Mouse (Mus musculus) erythroid progenitor cell, adult 5-6 weeks (primary cell): ENCODE measurements at regions not wholly inside any gene's neighbourhood (a gene's known extent, or its start where the extent isn't known, plus 50 kb on each side); places are given as distances from the start of the nearest gene placed in this dataset.
"Not testable (repeated sequence)": the region's sequence is repeated elsewhere in the genome, so short reads cannot be mapped to it uniquely, and the experiment has no call there.

ENCODE experiments used
- ATAC-seq: replicated peaks from 2 replicates; pipeline ENCODE4 v1.8.0; 2016; ENCODE audit warnings: moderate number of reproducible peaks, mild to moderate bottlenecking, moderate TSS enrichment, inconsistent platforms; ENCODE audit not compliant: poor library complexity, low FRiP score, severe bottlenecking

DNA sequence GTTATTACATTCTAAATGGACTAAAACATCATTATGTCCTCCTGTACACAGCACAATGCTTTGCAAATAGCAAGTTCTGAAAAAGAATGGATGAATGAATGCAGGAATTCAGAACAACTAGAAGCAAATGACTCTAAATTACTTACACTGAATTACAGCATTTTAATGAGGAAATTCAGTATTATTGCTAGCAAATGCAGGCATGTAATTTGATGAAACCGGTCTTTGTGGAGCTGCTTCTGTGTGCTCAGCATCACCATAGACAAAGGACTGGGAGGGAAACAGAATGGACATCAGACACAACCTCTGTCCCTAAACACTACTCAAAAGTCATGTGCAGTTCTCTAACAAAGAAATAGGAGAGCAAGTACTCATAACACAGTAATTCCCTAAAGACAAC lies 137.4 kb upstream of the Cdyl start:
- ATAC-seq, result no peak

DNA sequence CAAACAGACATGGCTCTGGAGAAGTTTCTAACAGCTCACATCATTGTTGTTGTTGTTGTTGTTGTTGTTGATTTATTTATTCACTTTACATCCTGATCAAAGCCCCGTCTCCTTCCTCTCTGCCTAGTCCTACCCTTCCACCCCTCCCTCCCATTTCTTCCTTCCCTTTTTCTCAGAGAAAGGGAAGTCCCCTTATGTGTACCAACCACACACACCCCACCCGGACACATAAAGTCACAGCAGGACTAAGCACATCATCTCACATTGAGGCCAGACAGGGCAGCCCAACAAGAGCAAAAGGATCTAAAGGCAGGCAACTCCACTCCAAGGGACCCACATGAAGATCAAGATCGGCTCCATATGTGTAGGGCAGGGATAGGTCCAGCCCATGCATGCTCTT lies 130.1 kb upstream of the Cdyl start:
- no peak for ATAC-seq

DNA sequence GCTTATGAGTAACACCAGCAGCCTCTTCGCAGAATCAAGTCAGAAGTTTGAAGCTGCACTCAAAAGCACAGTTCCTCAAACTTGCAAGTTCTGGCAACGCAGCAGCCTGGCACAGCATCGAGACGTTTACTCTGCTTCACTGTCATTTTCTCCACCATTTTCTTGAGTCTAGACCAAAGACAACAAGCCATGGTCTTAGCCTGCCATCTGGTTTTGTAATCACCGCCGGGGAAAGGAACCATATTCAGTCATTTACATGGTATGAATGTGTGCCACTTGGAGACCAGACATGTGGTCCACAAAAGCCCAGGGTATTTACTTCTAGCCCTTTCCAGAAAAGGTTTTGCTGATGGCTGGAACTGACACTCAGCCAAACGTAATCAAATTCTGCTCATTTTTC lies 122.5 kb upstream of the Cdyl start:
- ATAC-seq, result no peak

DNA sequence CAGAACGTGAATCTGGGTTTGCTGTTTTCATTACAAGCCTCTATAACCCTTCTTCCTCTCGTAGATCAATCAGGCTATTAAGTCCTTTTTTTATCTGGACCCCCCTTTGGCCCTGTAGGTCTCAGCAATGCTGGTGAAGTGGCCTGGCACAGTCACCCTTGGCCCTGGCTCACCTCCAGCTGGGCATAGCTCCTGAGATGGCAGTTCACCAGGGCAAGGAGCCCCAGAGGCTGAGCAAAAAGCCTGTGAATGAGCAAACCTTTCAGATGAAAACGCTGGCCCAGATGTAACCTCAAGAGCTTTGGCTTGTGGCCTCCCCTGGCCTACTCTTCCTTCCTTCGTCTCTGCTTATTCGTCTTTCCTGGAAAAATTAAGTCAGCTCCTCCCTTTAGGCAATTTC lies 121.7 kb upstream of the Cdyl start:
- ATAC-seq, result no peak

DNA sequence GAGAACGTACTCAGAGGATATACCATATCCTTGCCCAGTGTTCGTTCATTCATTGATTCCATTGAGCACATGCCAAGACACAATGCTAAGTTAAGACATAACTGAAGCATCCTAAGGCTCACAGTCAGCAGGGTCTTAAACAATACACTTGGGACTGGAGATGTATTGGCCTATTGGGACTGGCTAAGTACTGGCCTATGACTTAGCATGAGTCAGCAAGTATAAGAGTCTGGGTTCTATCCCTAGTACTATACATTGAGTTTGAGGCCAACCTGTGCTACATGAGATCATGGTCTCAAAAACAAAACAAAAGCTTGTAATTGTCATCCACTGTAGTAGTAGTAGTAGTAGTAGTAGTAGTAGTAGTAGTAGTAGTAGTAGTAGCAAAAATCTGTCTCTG lies 119.2 kb upstream of the Cdyl start:
- ATAC-seq, result peak; percentile 81

DNA sequence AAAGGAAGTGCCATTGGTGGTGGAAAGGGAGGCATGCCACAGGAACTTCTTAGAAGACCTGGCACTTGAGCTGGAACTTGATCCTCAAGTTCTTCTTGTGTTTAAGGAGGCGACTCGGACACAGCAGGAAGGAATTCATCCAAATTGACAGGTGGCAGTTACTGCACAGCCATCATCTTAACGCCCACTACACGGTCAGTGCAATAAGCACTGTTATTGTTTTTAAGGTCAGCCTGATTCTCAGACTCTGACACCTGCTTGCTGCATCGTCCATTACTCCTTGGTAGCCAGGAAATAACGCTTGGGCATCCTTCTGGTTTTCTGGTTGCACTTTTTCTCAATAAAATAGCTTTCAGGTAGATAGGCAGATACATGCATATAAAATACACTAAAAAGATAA lies 118.6 kb upstream of the Cdyl start:
- ATAC-seq, result no peak

DNA sequence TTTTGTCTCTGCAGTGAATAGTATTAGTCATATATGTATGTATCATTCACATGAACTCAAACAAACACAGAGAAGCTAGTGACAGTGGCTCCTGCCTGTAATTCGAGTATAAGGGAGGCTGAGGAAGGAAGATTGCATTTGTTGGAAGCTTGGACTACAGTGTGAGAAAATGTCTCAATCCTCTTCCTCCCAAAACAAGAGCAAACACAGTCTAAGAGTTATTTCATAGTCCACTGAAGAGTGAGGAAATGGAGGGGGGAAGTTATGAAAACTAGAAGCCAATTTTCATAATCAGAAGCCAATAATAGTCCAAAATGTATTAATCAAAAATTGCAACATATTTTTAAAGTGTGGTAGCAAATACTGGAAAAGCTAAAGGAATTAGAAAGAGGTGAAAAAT lies 95.6 kb upstream of the Cdyl start:
- no peak for ATAC-seq

DNA sequence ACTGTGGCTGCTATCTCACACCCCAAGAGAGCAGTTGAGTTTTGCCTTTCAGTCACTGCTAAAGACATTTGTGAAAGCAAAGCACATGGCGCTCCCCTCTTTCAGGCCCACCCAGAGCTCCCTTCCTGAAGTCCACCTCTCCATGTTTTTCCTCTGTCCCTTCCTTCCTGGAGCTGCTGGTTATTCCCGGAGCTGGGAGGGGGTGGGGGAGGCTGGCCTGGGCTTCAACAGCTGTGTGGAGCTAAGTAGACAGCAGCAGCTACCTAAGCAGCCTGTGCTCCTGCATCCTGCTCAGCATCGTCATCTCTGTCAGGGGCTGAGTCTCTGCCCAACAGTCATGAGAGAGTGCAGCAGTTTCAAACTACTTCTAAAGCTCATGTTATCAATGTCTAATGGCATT lies 78.0 kb upstream of the Cdyl start:
- no peak for ATAC-seq

DNA sequence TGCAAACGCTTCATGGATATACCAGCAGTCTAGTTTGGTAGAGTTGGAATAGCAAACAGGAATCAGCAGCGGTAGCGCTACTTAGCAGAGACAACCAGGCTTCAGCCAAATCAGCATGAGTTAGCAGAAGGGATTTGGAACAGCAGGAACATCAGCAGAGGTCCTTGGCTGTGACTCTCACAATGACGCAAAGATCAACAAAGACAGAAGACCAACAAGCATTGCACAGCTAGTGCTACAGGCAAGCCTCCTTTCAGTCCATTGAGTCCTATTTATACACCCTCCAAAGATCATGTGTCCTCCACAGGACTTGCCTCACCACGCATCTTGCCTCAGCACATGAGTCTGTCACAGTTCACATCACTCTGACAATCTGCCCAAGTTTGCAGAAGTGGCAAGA lies 61.6 kb upstream of the Cdyl start:
- ATAC-seq, result no peak

DNA sequence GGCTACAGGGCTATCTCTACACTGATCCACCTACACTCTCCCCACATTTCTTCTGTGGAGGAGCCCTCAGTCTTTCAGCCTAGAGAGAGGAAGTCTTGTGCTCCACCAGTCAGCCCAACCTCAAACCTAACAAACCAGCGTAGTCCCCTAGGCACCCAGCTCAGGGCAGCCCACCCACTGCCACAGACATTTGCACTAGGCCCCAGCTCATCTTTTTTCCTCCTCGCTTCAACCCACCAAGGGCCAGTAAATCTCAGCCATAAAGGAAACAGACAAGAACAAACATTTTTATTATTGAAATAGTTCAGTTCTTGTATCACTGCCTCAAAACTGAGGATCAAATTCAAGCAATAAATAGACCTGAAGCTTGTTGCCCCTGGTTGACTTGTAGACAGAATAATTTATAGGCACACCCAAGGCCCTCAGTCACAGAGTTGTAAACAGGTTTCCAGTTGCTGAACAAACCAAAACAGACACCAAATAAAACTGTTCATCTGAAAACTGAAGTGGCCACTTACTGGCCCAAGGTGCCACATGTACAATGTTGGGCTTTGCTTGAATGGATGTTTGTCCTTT lies 58.0 kb upstream of the Cdyl start:
- ATAC-seq, result no peak

DNA sequence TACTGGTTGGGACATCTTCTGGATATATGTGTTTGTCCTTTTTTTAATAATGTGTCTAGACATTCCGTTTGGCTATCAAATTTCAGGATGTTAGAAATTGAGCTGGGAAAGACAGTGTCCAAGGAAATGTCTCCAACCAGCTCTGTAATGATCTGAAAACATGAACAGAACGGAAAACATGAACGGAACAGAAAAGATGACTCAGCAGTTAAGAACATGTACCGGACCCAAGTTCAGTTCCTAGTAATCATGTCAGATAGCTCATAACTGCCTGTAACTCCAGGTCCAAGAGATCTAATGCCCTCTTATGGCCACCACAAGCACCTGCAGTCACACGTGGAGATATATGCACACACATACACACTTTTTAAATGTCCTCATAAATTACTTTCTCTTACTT lies 56.6 kb upstream of the Cdyl start:
- no peak for ATAC-seq

DNA sequence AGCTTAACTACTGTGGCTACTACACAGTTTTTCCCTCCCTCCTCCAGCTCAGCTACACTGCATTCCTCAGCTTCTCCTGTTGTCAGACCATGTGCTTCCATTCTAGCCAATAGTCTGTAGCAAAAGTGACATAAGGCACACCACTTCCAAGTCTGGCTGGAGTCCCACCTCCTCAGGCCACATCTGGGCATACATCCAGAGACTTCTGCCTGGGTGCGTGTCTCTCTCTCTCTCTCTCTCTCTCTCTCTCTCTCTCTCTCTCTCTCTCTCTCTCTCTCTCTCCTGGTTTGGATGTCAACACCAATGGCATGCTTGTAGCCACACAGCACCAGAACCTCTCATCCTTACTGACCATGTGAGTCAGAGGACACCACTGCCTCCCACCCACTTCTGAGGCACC lies 55.6 kb upstream of the Cdyl start:
- no peak for ATAC-seq

DNA sequence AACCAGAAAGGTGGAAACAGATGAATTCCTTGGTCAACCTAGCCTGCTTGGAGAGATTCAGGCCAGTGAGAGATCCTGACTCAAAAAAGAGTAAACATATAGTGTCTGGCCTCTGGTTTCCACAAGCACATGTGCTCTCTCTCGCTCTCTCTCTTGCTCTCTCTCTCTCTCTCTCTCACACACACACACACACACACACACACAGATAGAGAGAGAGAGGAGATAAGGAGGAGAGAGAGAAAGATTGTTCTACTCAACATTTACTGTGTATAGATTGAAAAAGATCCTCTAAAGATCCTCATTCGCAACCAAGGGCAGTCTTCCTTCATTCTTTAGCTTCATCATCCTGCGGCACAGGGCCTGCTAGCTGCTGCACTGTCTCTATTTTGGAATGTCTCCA lies 54.9 kb upstream of the Cdyl start:
- no peak for ATAC-seq

DNA sequence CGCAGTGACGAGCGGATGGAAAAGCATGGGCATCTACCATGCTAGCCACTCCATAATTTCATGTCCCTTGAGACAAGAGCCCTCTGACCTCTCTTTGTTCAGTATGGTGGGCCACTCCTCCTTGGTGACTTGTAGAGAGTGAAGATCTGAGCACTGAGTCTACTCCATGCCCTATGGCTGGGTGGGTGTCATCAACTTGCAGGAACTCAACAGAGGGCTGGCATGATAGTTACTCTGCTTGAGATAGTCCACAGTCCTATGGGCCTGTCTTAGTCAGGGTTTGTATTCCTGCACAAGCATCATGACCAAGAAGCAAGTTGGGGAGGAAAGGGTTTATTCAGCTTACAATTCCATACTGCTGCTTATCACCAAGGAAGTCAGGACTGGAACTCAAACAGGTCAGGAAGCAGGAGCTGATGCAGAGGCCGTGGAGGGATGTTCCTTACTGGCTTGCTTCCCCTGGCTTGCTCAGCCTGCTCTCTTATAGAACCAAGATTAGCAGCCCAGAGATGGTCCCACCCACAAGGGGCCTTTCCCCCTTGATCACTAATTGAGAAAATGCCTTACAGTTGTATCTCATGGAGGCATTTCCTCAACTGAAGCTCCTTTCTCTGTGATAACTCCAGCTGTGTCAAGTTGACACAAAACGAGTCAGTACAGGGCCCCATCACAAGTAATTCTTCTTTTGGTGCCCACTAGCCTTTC lies 52.6 kb upstream of the Cdyl start:
- ATAC-seq, result not testable (repeated sequence)

DNA sequence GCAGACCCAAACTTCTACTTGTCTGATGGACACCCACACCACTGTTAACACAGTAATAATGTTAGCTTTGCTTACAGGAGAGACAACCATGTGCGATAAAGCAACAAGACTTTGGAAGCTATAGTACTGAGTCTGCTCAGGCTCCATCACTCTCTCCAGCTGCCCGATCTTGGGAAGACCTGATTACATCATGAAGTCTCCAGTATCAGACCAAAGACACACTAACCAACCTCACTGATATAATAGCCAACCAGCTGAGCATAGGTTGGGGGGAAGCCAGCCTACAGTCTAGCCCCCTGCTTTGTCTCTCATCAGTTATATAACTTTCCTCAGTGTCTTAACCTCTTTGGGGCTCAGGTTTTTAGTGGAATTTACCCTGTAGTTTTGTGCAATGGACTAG lies 51.9 kb upstream of the Cdyl start:
- ATAC-seq, result no peak
